Mouse (Mus musculus) liver, postnatal 0 days (tissue): ENCODE measurements around the gene Cops7a. TPM values are rescaled to one million over a fixed set of nuclear protein-coding genes. Genes with fewer than 3 reads are reported as not detected.

Experiments
- ATAC-seq: fragments of 200-750 bp; cut with Nextera tagmentation; 2 replicates; pipeline ENCODE4 v1.8.0; 2017; ENCODE audit warnings: mild to moderate bottlenecking, moderate library complexity
- DNase-seq: peaks from one replicate; pipeline ENCODE4 v3.0.0-alpha.2; 2016
- H3K27ac ChIP-seq: fragments of 300-500 bp; sonication (generic); 2 replicates; pipeline ENCODE4 v1.5.1; 2014; ENCODE audit warnings: antibody characterized with exemption, moderate library complexity, mild to moderate bottlenecking, low read depth
- H3K27me3 ChIP-seq: fragments of 300-500 bp; sonication (generic); 2 replicates; pipeline ENCODE4 v1.6.1; 2014; ENCODE audit warnings: low read length, control low read depth, mixed read lengths; ENCODE audit not compliant: insufficient read depth
- H3K36me3 ChIP-seq: fragments of 300-500 bp; sonication (generic); replicated peaks from 2 replicates; pipeline ENCODE4 v1.6.1; 2014; ENCODE audit warnings: mild to moderate bottlenecking, control low read depth, low read length, moderate library complexity, mixed read lengths; ENCODE audit not compliant: insufficient read depth
- H3K4me1 ChIP-seq: fragments of 300-500 bp; sonication (generic); 2 replicates; pipeline ENCODE4 v1.6.1; 2014; ENCODE audit warnings: antibody characterized with exemption, mild to moderate bottlenecking, control low read depth; ENCODE audit not compliant: insufficient read depth
- H3K4me2 ChIP-seq: fragments of 300-500 bp; sonication (generic); 2 replicates; pipeline ENCODE4 v1.6.1; 2014; ENCODE audit warnings: low read depth, mild to moderate bottlenecking, low read length, moderate library complexity, mixed read lengths
- H3K4me3 ChIP-seq: fragments of 300-500 bp; sonication (generic); 2 replicates; pipeline ENCODE4 v1.5.1; 2014; ENCODE audit warnings: low read depth, low read length
- H3K9ac ChIP-seq: fragments of 300-500 bp; sonication (generic); replicated peaks from 2 replicates; pipeline ENCODE4 v1.6.1; 2014; ENCODE audit warnings: mild to moderate bottlenecking, moderate library complexity
- H3K9me3 ChIP-seq: fragments of 300-500 bp; sonication (generic); 2 replicates; pipeline ENCODE4 v1.6.1; 2016; ENCODE audit warnings: mild to moderate bottlenecking, control low read depth, low read length, mixed read lengths
- CTCF ChIP-seq: sonication (generic); IDR thresholded peaks from 2 replicates; pipeline ENCODE4 v1.5.1; 2016; ENCODE audit warnings: antibody characterized with exemption, low read depth
- EP300 ChIP-seq: IDR thresholded peaks from 2 replicates; pipeline ENCODE4 v1.6.1; 2016; ENCODE audit warnings: antibody characterized with exemption, low read depth, mild to moderate bottlenecking
- WGBS: fragments of 180-500 bp; shearing (Covaris S2); extraction: QIAGEN DNeasy Blood & Tissue Kit; methylation state at CpG from one replicate; pipeline ENCODE4 v1.1.7; 2014; ENCODE audit not compliant: insufficient replicate concordance; 5-methylcytosine and 5-hydroxymethylcytosine counted together
- polyA plus RNA-seq: library from polyadenylated mRNA; unstranded; fragments of >200 nt; fragmentation: Nextera tagmentation; extraction: Ambion mirVana; gene quantifications from 2 replicates; pipeline ENCODE4 v1.2.1, GENCODE M21; 2015

Cops7a gene
- polyA plus RNA-seq, 1 experiment from 2014 or later: 61.0 TPM

- peak overlapping the region; percentile 80 for H3K4me3 ChIP-seq
- no peak for ATAC-seq
- DNase-seq: no peak
- TF ChIP-seq CTCF: no peak
- no peak for TF ChIP-seq EP300
- 5% methylated on average over 15 of the region's 15 CpGs for WGBS
- peak overlapping the region; percentile 79 for H3K4me2 ChIP-seq
- peak overlapping the region; percentile 76 for H3K9ac ChIP-seq
- H3K4me1 ChIP-seq: peaks cover 20% of the 10 kb centered on the region
- H3K36me3 ChIP-seq: peaks cover 17% of the 10 kb centered on the region
- H3K27ac ChIP-seq: peak overlapping the region; percentile 90
- H3K27me3 ChIP-seq: no peaks in the 10 kb centered on the region
- H3K9me3 ChIP-seq: no peaks in the 10 kb centered on the region
Measured at GRCm38 (mm10) chr6:124965747-124966146, 409 bp upstream of the Cops7a start.

GRCm38 (mm10) chr6:124964638-124965037 is 700 bp downstream of the Cops7a start:
- peak overlapping the region; percentile 90 for H3K27ac ChIP-seq
- ATAC-seq (peak; percentile 7; the same call in 1 of the 2 replicates), DNase-seq (no peak)
- peak overlapping the region; percentile 76 for H3K9ac ChIP-seq
- peak overlapping the region; percentile 80 for H3K4me3 ChIP-seq
- no peaks in the 10 kb centered on the region for H3K27me3 ChIP-seq
- WGBS: 20% methylated on average over 16 of the region's 16 CpGs
- H3K9me3 ChIP-seq: no peaks in the 10 kb centered on the region
- TF ChIP-seq EP300 (no peak), CTCF (no peak)
- H3K4me2 ChIP-seq: peak overlapping the region; percentile 79
- peaks cover 27% of the 10 kb centered on the region for H3K36me3 ChIP-seq
- peaks cover 20% of the 10 kb centered on the region for H3K4me1 ChIP-seq

- Histone ChIP-seq H3K27me3 (no peaks in the 10 kb centered on the region), H3K9me3 (no peaks in the 10 kb centered on the region), H3K4me1 (peaks cover 13% of the 10 kb centered on the region), H3K4me2 (no peak overlapping the region), H3K4me3 (no peak overlapping the region), H3K27ac (no peak overlapping the region), H3K9ac (no peak overlapping the region), H3K36me3 (peaks cover 39% of the 10 kb centered on the region)
- no peak for ATAC-seq
- TF ChIP-seq CTCF (no peak), EP300 (no peak)
- DNase-seq: no peak
- 86% methylated on average over 12 of the region's 12 CpGs for WGBS
Measured at GRCm38 (mm10) chr6:124961021-124961420, 4.3 kb downstream of the Cops7a start.

DNA sequence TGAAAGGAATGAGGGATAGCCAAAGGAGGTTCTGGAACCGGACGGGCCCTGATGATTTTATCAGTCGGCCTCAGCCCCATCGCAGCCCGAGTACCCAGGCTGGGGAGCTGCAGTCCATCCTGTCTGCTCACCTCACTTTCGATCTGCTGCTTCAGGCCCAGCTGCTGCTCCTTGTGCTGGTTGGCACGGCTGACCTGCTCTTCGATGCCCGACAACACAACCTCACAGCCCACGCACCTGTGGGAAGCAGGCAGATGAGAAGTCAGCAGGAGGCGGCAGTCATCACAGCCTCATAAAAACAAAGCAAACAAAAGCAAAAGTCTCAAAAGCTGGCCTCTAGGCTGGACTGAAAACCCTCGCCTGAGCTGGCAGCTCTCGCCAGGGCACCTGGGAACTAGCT is 5.4 kb downstream of the Cops7a start:
- ATAC-seq: no peak
- TF ChIP-seq CTCF (no peak), EP300 (no peak)
- peaks cover 40% of the 10 kb centered on the region for H3K36me3 ChIP-seq
- H3K4me1 ChIP-seq: peaks cover 8% of the 10 kb centered on the region
- 90% methylated on average over 13 of the region's 13 CpGs for WGBS
- no peak overlapping the region for H3K27ac ChIP-seq
- no peak overlapping the region for H3K4me2 ChIP-seq
- no peak overlapping the region for H3K9ac ChIP-seq
- no peaks in the 10 kb centered on the region for H3K9me3 ChIP-seq
- no peak for DNase-seq
- no peak overlapping the region for H3K4me3 ChIP-seq
- H3K27me3 ChIP-seq: no peaks in the 10 kb centered on the region

DNA sequence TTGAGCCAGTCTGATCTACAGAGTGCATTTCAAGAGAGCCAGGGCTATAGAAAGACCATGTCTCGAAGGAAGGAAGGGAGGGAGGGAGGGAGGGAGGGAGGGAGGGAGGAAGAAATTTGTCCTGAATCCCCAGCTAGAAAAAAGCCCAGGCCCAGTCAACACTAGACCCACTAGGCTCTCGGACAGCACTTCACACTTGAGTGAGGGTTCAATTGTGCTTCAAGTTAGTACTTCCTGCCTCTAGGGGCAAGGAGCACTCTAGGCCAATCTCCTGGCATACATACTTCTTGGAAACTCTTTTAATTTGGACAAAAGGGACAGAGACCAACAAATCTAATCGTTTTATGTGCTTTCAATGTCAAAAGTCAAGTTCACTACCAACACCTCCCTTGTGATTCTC is 7.2 kb downstream of the Cops7a start:
- Histone ChIP-seq H3K27me3 (no peaks in the 10 kb centered on the region), H3K4me2 (no peak overlapping the region), H3K4me3 (no peak overlapping the region), H3K9me3 (no peaks in the 10 kb centered on the region; the same call in 1 of the 2 replicates), H3K27ac (no peak overlapping the region), H3K36me3 (peaks cover 40% of the 10 kb centered on the region), H3K9ac (no peak overlapping the region), H3K4me1 (no peaks in the 10 kb centered on the region)
- DNase-seq (no peak), ATAC-seq (no peak)
- WGBS: 75% methylated on average over 3 of the region's 3 CpGs
- no peak for TF ChIP-seq CTCF

- no peak overlapping the region for H3K9ac ChIP-seq
- no peak overlapping the region for H3K27ac ChIP-seq
- peaks cover 19% of the 10 kb centered on the region for H3K36me3 ChIP-seq
- H3K4me3 ChIP-seq: no peak overlapping the region
- no peak for TF ChIP-seq CTCF
- TF ChIP-seq EP300: no peak
- H3K4me2 ChIP-seq: no peak overlapping the region
- 88% methylated on average over 4 of the region's 4 CpGs for WGBS
- DNase-seq (no peak), ATAC-seq (no peak)
- no peaks in the 10 kb centered on the region for H3K4me1 ChIP-seq
- H3K9me3 ChIP-seq: peaks cover 3% of the 10 kb centered on the region; the same call in 1 of the 2 replicates
- H3K27me3 ChIP-seq: no peaks in the 10 kb centered on the region
Measured at GRCm38 (mm10) chr6:124955212-124955611, 10.1 kb downstream of the Cops7a start.
